Mouse (Mus musculus) B cell, adult 2 months (primary cell): ENCODE results near the gene Stambpl1.

Source experiments
- DNase-seq, 2 experiments: peaks; one replicate each; pipeline ENCODE4 v3.0.0; 2022

Gene Stambpl1

DNA sequence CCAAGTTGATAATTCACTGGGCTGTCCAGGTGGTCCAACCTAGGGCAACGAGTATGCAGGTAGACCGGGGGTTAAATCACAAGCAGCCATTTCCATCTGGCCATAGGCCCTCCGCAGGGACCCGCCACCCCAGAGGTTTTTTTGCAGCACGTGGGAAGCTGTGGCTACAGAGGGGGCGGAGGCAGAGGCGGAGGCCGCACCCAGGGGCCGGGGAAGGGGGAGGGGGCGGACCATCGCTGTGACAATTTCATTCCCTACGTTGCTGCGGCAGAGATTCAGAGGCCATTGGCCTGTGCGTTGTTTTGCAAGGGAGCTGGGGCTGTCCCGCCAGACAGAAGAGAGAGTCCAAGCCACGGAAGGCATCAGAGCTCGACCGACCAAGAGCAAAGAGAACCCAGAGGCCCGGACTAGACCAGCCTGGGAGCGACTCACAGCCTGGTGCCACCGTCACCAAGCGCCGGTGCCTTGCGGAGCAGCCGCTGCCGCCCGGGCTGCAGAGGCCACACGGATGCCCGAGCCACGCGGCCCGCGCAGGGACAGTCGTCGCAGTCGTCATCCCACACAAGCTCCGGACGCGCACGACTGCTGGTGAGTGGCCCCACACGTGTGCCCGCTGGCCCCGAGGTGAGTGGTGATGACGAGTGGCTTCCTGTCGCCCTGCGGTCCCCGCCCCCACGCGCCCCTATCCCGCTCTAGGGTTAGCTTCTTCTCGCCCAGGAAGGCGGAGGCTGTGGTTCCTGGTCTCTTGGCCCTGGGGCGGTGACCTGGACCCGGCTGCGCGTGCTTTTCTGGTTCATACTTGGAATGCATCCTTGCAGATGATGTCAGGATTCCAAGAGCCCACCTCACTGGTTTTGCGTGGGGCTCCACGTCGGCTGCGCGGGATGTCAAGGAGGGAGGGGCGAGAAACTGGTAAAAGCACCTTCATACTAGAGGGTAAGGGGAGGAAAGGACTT lies at the start of gene Stambpl1:
Gene Stambpl1 (plus strand): TSS at position 222 of the 956 bp plus-strand sequence.
- DNase-seq, result peak; percentile 91 to 92

DNA sequence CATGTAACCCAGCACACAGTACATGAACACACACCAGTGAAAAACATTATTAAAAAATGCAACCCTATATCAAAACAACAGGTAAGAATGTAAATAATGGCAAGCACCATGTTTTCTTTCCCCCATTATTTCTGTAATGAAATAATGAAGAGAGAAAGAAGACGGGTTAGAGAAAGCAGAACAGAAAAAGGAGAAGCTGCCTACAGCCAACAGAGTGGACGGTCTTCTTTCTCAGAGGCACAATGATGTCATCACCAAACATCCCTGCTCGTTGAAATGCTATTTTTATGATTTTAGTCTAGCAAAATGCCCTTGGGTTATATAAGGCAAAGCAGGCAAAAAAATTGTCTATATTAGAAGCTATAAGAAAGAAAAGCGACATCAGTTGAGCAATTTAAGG lies 43.6 kb upstream of the Stambpl1 start:
- no peak for DNase-seq

DNA sequence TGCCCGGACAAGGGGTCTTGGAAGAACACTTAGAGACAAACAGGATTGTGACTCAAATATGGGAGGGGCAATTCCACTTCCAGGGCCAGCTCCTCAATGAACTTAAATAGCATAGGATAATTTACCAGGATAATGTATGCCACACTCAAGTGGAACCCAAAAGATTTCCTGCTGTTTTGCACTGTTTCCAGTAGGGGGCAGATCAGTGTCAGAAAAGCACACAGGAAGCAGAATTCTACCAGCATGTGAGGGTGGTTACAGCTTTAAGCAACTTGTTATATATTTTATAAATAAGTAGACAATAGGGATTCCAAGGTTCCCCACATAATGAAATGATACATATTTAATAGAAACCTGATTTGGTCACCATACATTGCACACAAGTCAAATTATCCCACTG lies 40.1 kb upstream of the Stambpl1 start:
- peak; percentile 55 to 58 for DNase-seq

DNA sequence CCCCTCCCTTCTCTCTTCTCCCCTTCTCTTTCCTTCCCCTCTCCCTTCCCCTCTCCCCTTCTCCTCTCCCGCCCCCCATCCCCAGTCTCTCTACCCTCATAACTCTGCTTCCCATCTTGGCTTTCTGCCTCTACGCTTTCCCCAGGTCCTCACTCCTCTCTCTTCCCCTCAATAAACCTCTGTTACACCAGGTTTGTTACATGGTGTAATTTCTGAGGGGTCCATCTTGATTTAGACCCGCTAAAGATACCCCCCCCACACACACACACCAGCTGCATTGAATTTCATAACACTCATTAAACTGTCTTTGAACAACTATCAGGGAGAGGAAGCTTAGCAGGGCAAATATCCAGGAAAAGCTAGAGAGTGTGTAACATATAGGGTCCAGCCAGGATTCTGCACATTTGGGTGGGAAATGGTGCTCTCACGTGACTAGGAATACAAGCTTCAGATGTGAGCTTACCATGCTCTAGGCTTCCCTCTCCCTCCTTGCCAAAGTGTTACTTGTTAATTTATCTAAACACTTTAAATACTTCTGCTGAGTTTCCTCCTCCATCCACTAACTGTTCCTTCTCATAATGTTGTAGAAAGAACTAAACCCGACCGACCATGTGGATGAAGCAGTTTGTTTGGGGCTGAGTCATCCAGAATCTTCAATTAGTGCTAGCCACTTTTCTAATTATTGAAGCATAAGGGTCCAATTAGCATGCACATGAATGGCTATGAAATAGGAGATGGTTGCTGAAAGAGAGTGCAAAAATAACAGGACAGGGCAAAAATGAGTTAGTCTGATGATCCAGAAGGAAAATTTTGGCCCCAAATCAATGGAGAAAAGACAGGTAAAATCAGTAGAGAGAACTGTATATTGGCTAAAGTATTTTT lies 38.5 kb upstream of the Stambpl1 start:
- no peak for DNase-seq

DNA sequence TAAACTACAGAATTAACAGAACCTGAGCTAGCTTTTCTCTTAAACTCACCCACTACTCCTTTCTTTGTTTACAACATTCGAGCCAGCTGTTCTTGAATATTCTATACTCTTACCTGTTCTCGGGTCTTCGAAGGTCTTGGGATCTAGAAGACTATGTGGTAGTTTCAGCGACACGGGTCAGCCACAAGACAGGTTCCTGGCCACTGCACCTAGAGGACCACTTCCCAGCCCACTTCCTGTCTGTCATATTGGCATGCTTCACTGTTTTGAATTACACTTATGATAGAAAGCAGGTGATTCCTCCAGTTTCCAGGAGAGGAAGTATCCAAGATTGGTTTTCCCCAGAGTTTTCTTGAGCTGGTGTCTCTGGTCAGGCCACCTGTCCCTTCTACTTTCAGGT lies 29.3 kb upstream of the Stambpl1 start:
- peak in 1 of 2 experiments; percentile 29 for DNase-seq

DNA sequence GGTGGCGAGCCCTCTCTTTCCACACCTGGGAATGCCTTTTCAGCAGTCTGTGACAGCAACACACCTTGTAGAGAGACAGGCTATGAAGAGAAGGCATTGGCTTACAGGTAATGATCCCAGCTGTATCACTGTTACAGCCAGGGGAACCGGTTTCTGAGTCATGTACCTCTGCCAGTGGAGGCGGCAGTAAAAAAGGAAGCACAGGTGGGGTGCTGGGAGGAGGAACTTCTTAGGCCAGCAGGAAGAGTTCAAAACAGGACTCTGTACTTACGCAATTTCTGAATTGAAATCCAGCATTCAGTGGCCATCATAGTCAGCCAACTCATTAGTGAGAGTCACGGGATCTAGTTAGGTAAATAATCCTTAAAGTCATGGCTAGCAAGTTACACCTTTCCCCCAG lies 26.1 kb upstream of the Stambpl1 start, which contains the start of gene Ankrd22:
Gene Ankrd22 (minus strand): TSS at position 163 of the 400 bp plus-strand sequence.
- peak; percentile 44 to 54 for DNase-seq

DNA sequence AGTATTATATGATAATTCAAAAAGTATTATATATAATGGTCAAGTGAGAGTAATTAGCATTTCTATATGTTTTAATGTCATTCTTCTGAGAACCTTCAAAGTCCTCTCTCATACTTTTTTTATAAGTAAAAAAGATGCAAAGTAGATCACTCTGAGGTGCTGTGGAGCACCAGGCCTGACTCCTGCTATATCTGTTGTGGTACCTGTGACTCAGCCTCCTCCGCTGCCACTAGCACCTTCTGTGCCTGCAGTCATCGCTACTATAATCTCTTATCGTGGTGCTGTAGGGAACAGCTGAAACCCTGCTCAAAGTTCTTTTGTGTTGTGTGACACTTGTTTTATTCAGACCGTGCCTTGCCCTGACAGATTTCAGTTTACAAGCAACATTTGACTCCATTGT lies 25.6 kb upstream of the Stambpl1 start:
- DNase-seq, result no peak

DNA sequence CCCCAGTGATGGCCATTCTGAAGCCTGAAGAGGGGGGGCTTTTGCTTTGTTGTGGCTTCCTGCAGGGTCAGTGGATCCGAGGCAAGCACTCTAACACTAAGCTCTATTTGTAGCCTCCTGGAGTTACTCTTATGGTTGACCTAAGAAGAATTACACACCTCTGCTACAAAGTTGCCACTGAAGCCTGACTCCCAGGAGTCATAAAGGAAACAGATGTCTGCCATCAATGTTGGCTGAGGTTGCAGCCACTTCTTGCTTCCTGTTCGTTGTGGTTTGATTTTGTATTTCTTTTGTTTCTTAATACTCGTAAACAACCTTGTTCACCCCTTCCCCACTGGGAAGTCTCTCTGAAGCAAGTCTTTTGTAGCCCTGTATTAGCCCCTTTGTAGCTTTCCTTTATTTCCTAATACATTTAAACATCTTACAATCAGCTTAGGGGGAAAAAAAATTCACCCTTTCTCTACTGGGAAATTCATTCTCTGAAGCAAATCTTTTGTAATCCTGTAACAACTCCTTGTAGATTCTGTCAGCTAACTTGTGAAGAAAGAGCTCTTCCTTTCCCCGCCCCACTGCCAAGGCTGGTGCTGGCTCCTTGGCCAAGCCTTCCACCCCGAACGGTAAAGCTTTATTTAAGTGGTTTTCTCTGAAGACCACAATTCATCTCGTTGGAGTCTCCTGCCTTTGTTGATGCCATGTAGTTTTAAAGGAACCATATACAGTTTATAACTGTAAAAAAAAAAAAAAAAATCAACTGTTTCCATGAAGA lies 23.9 kb upstream of the Stambpl1 start:
- peak; percentile 52 to 60 for DNase-seq

DNA sequence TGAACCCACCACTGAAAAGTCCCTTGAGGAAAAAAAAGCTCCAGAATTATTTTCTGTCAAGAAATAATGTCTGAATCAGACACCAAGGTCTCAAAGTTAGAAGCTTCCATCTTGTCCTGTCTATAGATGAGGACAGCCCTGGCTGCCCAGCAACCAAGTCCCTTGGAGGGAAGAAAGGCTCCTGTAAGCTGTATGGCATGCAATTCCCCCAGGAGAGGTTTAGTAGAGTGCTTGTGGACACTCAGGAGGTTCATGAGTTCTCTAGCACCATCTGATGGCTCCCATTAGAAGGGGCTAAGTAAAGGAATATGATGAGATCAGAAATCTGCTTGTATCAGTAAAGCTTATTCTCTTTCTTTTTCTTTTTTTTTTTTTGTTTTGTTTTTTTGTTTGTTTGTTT lies 22.9 kb upstream of the Stambpl1 start:
- DNase-seq, result no peak

DNA sequence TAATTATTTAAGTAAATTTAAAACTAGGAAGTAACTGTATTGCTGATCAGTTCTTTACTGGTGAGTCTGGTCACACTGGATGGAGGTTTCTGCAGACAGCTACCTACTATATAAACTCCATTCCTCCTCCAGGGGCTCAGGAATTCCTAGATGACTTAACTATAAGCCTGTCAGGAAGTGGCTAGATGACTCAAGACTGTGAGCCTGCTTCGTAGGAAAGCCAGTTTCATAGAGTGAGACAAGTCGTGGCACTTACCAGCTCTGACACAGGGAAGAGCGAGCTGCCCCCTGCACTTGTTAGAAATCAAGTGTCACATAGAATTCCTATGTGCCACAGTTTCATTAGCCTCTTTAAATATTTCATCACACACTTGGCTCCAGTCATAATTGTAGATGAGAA lies 20.9 kb upstream of the Stambpl1 start:
- DNase-seq, result no peak

DNA sequence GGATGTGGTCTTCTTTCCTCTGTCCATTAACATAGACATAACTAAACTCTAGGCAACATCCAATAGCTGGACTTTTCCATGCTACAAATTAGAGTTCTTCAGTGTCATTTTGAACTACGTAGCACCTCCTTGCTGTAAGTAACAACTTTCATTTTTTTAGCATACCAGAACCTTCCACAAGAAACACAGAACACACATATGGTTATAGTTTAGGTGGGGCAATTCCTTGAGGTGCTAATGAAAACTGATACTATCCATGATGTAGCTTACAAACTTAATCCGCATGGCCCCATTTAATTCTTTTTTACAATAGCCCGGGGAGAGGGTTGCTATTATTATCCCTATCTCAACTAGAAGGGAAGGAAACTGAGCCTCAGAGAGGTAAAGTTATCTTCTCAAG lies 18.0 kb upstream of the Stambpl1 start:
- no peak for DNase-seq

DNA sequence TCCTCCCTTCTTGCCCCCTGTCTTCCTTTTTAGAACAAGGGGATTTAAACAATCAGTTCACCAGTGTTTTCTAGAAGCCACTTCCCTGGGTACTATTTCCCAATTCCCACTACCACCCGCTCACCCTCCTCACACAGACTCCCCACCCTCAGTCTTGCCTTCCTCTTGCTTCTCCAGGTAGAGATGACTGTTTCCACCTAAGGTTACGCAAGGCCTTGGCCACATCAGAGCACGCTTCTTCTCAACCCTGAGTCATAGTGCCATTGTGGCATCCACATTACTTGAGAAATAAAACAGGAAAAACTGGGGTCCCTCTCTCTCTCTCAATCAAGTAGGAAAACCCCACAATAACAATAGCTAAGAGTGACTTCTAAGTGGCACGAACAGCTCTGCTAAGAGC lies 12.9 kb upstream of the Stambpl1 start:
- DNase-seq, result no peak

DNA sequence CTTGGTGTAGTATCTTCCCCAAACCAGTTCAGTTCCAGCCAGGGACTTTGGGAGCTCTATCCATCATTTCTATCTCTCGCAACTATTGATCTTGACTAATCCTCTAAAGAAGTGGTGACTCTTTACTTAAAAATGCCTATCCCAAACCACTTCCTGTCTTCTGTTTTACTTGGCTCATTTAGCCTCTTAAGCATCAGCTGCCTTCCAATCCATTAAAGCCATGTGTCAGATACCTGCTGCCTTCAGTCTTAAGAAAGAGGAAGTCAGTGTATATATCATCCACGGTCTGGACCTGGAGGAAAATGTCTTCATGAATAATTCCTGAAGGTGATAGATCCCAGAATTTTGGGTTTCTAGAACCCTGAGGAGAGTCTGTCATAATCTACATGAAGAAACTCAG lies 11.7 kb upstream of the Stambpl1 start:
- DNase-seq, result no peak

DNA sequence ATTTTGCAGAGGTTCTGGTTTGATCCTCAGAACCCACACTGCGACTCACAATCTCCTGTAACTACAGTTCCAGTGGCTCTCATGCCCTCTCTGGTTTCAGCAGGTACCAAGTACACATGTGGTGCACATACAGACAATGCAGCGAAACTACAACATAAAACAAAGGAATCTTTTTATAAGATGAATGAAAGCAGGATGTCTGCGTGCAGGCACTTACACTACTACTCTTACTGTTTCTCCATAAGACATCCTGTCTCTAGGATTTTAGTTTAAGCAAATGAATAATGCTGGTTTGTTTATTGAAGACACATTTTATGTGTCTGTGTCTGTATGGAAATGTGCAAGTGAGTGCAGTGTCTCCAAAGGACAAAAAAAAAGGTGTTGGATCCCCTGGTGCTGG lies 10.8 kb upstream of the Stambpl1 start:
- no peak for DNase-seq

DNA sequence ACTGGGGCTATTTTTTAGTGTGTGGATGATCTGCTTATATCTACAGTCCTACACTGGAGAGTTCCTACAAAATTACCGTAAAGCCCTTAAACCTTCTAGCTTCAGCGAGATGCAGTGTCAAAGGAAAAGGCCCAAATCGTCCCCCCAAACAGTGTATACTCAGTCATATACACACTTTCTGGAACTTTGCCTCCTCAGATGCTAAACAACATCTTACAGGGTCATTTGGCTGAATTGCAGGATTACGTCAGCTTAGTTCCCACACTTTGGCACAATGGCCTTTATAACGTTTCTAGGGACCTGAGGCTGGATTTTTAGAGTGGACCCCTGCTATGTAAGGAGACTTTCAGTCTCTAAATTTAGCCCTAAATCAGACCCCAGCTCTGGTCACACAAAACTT lies 9.5 kb upstream of the Stambpl1 start:
- DNase-seq, result no peak

DNA sequence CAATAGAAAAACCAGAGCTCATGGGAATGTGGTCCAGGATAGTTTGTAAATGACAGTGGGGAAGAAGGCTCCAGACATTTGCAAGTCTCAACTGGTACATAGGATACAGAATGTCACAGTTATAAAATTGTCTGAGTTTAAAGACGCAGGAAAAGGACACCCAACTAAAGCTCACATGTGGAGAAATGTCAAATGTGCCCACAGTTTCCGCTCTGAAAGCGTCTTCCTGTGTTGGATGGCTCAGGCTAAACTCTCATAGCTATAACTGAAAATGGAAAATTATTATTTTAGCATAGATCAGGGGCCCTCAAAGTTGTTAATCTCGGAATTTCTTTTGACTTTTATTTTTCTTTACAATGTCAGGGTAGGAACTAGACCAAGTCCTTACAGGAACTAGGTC lies 5.2 kb upstream of the Stambpl1 start:
- no peak for DNase-seq

DNA sequence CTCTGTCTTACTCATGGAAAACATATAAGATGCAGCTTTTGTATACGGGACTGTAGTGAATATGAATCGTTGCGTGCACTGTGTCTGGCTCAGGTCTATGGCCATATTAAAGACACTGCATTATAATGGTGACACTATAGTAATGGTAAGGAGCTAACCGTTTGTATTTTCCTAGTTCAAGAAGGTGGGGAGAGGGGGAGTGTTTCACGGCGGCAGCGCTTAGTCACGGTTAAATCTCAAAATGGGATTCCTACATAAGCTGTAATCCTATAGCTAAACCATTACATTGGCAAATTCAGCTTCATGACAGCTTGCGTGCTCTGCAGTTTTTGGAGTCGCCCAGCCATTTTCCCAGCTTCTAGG lies 403 bp upstream of the Stambpl1 start:
- no peak for DNase-seq

DNA sequence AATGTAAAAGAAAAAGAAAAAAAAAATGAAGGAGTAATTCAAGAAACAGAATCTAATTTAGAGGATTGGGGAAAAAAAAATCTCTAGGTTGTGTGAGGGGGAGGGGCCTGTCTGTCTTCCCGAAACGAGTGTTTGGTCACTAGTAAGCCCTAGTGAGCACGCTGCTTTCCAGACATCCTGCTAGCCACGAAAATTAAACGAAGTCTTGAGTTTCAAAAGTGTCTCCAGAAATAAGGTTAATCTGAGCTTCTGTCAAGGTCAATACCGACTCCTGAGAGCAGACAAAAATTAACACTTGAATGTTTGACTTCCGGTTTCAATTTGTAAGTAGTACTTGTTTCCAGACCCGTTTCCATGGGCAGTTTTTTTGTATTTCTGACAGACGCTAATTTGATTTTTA lies 1.1 kb downstream of the Stambpl1 start:
- peak; percentile 56 to 60 for DNase-seq

DNA sequence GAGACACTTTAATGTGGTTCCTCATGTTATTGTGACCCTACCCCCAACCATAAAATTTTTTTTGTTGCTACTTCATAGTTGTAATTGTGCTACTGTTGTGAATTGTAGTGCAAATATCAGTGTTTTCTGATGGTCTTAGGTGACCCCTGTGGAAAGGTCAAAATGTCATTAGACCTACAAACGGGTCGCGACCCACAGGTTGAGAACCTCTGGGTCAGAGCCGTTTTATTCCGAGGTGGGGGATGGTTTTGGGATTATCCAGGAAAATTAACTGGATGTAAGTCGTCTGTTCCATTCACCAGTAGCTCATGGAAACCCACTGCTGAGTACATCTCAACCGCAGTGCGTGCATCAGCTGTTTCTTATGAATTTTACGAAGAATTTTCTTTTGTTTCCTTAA lies 1.7 kb downstream of the Stambpl1 start:
- DNase-seq, result no peak

DNA sequence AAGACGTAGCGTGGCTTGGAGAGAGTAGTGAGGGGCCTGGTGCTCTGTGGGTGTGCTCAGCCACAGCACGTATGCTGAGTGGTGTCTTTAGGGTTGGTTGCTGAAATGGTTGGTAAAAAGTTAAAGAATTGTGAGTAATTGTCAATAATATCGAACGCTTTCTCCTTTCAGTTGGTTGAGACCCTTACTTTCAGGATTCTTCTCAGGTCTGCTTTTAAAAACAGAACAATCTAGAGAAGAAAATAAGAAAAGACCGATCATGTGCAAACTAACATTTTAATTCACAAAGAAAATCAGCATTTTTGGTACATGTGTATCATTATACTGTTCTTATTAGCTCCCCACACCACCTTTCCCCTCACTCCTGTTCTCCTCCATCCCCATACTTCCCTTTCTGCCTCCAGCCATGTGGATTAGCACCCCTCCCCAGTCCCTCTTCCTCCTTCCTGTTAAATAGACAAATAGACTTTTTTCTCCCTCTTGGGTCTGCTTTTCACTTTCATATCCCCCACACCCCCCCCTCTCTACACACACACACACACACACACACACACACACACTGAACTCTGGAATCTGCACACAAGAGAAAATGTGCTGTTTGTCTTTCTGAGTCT lies 2.2 kb downstream of the Stambpl1 start:
- DNase-seq, result peak; percentile 60 to 68

DNA sequence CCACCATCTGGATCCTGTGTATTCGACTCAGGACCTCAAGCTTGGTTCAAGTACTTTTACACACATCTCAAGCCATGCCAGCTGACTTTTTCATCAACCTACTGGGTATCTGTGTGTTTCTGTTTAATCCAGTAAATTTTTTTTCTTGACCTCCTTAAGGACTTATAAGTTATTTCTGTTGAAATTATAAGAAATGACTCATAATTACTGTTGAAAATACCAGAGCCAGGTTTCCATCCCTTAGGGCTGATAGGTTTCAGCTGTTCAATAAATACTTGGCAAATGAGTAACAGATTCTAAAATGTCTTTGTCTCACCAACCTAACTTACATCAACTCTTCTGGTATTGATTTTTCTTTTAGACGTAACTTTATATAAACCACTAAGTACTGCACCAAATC lies 3.0 kb downstream of the Stambpl1 start:
- no peak for DNase-seq

DNA sequence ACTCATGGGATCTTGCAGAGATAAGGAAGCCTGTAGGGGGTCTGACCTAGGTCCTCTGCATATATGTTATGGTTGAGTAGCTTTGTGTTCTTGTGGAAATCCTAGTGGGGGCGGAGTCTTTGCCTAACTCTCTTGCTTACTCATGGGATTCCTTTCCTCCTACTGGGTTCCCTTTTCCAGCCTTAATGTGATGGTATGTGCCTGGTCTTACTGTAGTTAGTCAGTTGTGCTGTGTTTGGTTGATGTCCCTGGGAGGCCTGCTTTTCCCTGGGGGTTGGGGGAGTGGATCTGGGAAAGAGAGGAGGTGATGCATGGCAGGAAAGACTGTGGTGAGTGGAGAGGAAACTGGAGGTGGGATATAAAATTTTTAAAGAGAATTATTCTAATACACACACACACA lies 6.0 kb downstream of the Stambpl1 start:
- no peak for DNase-seq

DNA sequence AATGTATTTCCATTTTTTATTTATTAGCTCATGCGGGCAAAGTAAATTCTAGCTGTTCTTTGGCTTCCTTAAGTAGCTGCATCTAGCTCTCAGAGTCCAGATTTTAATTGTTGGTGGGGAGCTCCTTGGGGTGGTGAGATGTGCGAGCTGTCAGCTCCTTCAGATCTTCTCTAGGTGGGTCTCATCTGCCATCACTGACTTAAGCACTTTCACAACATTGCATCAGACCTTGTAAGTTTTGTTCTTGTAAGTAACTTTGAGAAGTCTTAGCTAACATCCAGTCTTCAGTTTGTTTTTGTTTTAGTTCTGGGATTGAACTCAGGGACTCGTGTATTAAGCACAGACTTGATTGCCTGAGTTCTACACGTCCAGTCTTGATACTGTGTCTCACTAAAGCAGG lies 6.9 kb downstream of the Stambpl1 start:
- no peak for DNase-seq
